Mouse (Mus musculus) heart, postnatal 0 days (tissue): ENCODE measurements at regions not wholly inside any gene's neighbourhood (a gene's known extent, or its start where the extent isn't known, plus 50 kb on each side); places are given as distances from the start of the nearest gene placed in this dataset.

Experiments
- ATAC-seq: fragments of 200-750 bp; cut with Nextera tagmentation; 2 replicates; pipeline ENCODE4 v1.8.0; 2017; ENCODE audit warnings: low read depth, moderate number of reproducible peaks, moderate library complexity; ENCODE audit not compliant: insufficient read depth
- DNase-seq: peaks from one replicate; pipeline ENCODE4 v3.0.0-alpha.2; 2016; ENCODE audit warnings: low spot score
- H3K27ac ChIP-seq: fragments of 300-500 bp; sonication (generic); 2 replicates; pipeline ENCODE4 v1.5.1; 2014; ENCODE audit warnings: low read depth, mild to moderate bottlenecking
- H3K27me3 ChIP-seq: fragments of 300-500 bp; sonication (generic); 2 replicates; pipeline ENCODE4 v1.6.1; 2014; ENCODE audit warnings: low read length, mixed read lengths; ENCODE audit not compliant: control insufficient read depth, insufficient read depth
- H3K36me3 ChIP-seq: fragments of 300-500 bp; sonication (generic); replicated peaks from 2 replicates; pipeline ENCODE4 v1.6.1; 2014; ENCODE audit warnings: low read length, mixed read lengths; ENCODE audit not compliant: control insufficient read depth, insufficient read depth
- H3K4me1 ChIP-seq: fragments of 300-500 bp; sonication (generic); 2 replicates; pipeline ENCODE4 v1.6.1; 2014; ENCODE audit warnings: antibody characterized with exemption; ENCODE audit not compliant: control insufficient read depth, insufficient read depth
- H3K4me2 ChIP-seq: fragments of 300-500 bp; sonication (generic); 2 replicates; pipeline ENCODE4 v1.6.1; 2014; ENCODE audit warnings: low read depth, mild to moderate bottlenecking, low read length, moderate library complexity
- H3K4me3 ChIP-seq: fragments of 300-500 bp; sonication (generic); 2 replicates; pipeline ENCODE4 v1.5.1; 2014; ENCODE audit warnings: low read depth, low read length
- H3K9ac ChIP-seq: fragments of 300-500 bp; sonication (generic); replicated peaks from 2 replicates; pipeline ENCODE4 v1.6.1; 2014; ENCODE audit warnings: low read depth, low read length, mixed read lengths
- H3K9me3 ChIP-seq: fragments of 300-500 bp; sonication (generic); replicated peaks from 2 replicates; pipeline ENCODE4 v1.6.1; 2016; ENCODE audit warnings: low read length; ENCODE audit not compliant: control insufficient read depth
- CTCF ChIP-seq: IDR thresholded peaks from 2 replicates; pipeline ENCODE4 v1.5.1; 2016; ENCODE audit warnings: antibody characterized with exemption, control low read depth, low read depth
- EP300 ChIP-seq: IDR thresholded peaks from 2 replicates; pipeline ENCODE4 v1.6.1; 2016; ENCODE audit warnings: antibody characterized with exemption, low read depth
- WGBS: fragments of 180-500 bp; shearing (Covaris S2); extraction: QIAGEN DNeasy Blood & Tissue Kit; methylation state at CpG from one replicate; pipeline ENCODE4 v1.1.7; 2014; 5-methylcytosine and 5-hydroxymethylcytosine counted together

DNA sequence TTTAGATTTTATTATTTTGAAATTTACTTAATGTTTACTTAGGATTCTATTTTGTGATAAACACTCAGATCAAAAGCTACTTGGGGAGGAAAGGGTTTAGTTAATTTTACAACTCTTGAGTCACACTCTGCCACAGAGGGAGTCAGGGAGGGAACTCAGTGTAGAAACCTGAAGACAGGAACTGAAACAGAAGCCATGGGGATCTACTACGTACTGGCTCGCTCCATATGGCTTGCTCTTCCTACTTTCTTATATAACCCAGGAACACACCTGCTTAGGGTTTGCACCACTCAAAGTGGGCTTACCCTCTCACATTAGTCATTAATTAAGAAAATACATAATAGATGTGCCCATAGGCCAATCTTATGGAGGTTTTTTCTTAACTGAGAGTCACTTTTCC, 54.8 kb upstream of the Shisa3 start:
- Histone ChIP-seq H3K9me3 (no peaks in the 10 kb centered on the region), H3K36me3 (no peaks in the 10 kb centered on the region), H3K4me2 (no peak overlapping the region), H3K27ac (no peak overlapping the region), H3K27me3 (no peaks in the 10 kb centered on the region), H3K4me3 (no peak overlapping the region), H3K4me1 (no peaks in the 10 kb centered on the region), H3K9ac (no peak overlapping the region)
- TF ChIP-seq CTCF (no peak), EP300 (no peak)
- WGBS = 80% methylated on average over 2 of the region's 2 CpGs
- ATAC-seq = no peak
- no peak for DNase-seq
